Mouse (Mus musculus) hindbrain, embryonic 12.5 days (tissue): ENCODE measurements around the gene Fra10ac1. TPM values are rescaled to one million over a fixed set of nuclear protein-coding genes. Genes with fewer than 3 reads are reported as not detected.

Experiments
- ATAC-seq: fragments of 200-750 bp; cut with Nextera tagmentation; 2 replicates; pipeline ENCODE4 v1.8.0; 2017; ENCODE audit warnings: moderate TSS enrichment; ENCODE audit not compliant: low FRiP score
- H3K27ac ChIP-seq: fragments of 300-500 bp; sonication (generic); 2 replicates; pipeline ENCODE4 v1.5.1; 2016; ENCODE audit warnings: mild to moderate bottlenecking
- H3K27me3 ChIP-seq: fragments of 300-500 bp; sonication (generic); 2 replicates; pipeline ENCODE4 v1.6.1; 2016; ENCODE audit warnings: mild to moderate bottlenecking
- H3K36me3 ChIP-seq: fragments of 300-500 bp; sonication (generic); 2 replicates; pipeline ENCODE4 v1.6.1; 2016; ENCODE audit warnings: mild to moderate bottlenecking
- H3K4me1 ChIP-seq: fragments of 300-500 bp; sonication (generic); 2 replicates; pipeline ENCODE4 v1.6.1; 2016
- H3K4me2 ChIP-seq: fragments of 300-500 bp; sonication (generic); replicated peaks from 2 replicates; pipeline ENCODE4 v1.6.1; 2016; ENCODE audit warnings: mild to moderate bottlenecking
- H3K4me3 ChIP-seq: fragments of 300-500 bp; sonication (generic); 2 replicates; pipeline ENCODE4 v1.5.1; 2016; ENCODE audit warnings: mild to moderate bottlenecking
- H3K9ac ChIP-seq: fragments of 300-500 bp; sonication (generic); 2 replicates; pipeline ENCODE4 v1.6.1; 2016; ENCODE audit warnings: mild to moderate bottlenecking, moderate library complexity
- H3K9me3 ChIP-seq: fragments of 300-500 bp; sonication (generic); replicated peaks from 2 replicates; pipeline ENCODE4 v1.6.1; 2016; ENCODE audit warnings: mild to moderate bottlenecking
- WGBS: fragments of 180-500 bp; shearing (Covaris S2); methylation state at CpG from one replicate; pipeline ENCODE4 v1.1.7; 2016; 5-methylcytosine and 5-hydroxymethylcytosine counted together
- polyA plus RNA-seq: library from polyadenylated mRNA; unstranded; fragments of >200 nt; fragmentation: Nextera tagmentation; extraction: Ambion mirVana; gene quantifications from 2 replicates; pipeline ENCODE4 v1.2.1, GENCODE M21; 2016

Fra10ac1 gene
- 52.7 and 55.2 TPM in 2 replicates for polyA plus RNA-seq

DNA sequence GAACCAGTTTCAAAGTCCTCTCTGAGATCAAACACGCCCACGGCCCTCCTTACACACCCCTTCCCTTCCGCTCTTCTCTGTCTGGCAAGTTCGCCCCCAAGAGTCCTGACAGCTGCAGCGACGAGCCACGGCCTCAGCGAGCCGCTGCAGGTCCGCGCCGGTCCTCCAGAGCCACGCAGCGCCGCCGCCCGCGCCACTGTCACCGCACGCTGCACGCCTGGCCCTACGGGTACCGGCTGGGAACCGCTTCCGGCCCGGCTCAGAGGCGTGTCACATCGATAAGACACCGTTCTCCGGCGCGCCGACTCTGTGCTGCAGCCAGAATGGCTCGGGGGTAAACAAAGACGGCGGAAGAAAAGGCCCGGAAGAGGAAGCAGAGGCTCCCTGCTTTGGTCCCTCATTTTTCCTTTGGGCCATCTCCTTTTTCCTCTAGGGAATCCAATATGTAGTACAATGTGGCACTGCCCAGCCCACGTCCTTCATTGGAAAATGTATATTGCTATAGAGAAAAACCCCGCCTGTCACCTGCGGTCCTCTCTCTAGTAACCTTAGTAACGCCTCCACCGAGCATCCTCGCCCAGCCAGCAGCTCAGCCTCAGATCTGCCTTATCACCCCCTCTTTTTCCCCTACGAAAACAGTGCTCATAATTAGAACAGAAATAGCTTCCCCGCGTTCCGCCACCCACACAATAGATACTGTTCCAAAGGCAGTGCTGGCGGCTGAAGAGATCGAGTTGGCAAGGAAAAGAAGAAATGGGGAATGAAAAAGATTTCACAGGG is at the start of gene Fra10ac1:
Fra10ac1 (minus strand) TSS at position 252 of the 780 bp plus-strand sequence.
- no peaks in the 10 kb centered on the region for H3K9me3 ChIP-seq
- H3K27me3 ChIP-seq = no peaks in the 10 kb centered on the region
- peak within 1 kb of the TSS; percentile 66 for H3K9ac ChIP-seq
- H3K4me2 ChIP-seq = peak within 1 kb of the TSS; percentile 65
- WGBS = under 1% methylated on average over 49 of the region's 49 CpGs
- peak within 1 kb of the TSS; percentile 51 for H3K4me3 ChIP-seq
- peak within 1 kb of the TSS; percentile 89 for H3K27ac ChIP-seq
- H3K4me1 ChIP-seq = peaks cover 7% of the 10 kb centered on the region
- ATAC-seq = peak; percentile 96
- H3K36me3 ChIP-seq = no peaks in the 10 kb centered on the region

DNA sequence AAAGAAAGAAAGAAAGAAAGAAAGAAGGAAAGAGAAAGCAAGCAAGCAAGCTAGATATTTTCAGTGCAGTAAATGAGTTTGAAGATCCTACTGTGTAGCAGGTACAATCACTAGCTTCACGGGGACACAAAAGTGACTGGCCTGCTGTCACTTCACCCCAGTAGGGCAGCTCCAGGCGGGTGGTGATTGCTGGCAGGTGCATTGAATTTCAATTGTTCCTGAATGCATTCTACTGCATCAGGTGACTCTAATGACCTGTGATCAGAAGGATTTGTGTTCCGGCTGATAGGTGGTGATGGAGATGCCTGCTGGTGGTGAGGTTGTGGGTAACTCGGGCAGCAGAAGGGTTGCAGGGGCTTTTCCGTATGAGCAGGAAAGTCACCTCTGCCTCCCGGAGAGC is 47.1 kb upstream of the Fra10ac1 start:
- no peaks in the 10 kb centered on the region for H3K27me3 ChIP-seq
- H3K27ac ChIP-seq = no peak overlapping the region
- no peak for ATAC-seq
- H3K9ac ChIP-seq = no peak overlapping the region
- H3K4me3 ChIP-seq = no peak overlapping the region
- H3K4me2 ChIP-seq = no peak overlapping the region
- 29% methylated on average over 6 of the region's 6 CpGs for WGBS
- no peaks in the 10 kb centered on the region for H3K36me3 ChIP-seq
- H3K9me3 ChIP-seq = no peaks in the 10 kb centered on the region
- no peaks in the 10 kb centered on the region for H3K4me1 ChIP-seq

- 82% methylated on average over 5 of the region's 5 CpGs for WGBS
- no peak overlapping the region for H3K4me3 ChIP-seq
These were observed 43.5 kb upstream of the Fra10ac1 start for GRCm38 (mm10) chr19:38267469-38267868.

DNA sequence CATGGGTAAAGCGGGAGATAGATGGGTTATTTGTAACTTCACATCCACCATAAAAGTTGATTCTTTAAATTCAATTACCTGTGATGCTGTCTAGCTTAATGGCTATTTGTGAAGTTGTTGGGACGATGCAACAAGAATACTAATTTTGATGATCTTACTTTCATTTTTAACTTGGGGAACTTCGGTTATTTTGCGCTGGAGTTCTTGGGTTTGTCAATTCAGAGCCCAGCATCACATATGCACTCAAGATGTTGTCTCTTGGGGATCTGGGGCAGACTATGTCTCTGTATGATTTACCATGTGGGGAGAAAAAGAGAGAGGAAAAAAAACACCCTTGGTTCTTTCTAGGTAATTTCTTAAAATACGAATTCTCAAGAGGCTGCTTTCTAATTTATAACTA is 41.8 kb upstream of the Fra10ac1 start:
- H3K36me3 ChIP-seq = no peaks in the 10 kb centered on the region
- no peak for ATAC-seq
- H3K9ac ChIP-seq = no peak overlapping the region
- peaks cover 5% of the 10 kb centered on the region; the same call in 1 of the 2 replicates for H3K27me3 ChIP-seq
- no peak overlapping the region for H3K4me2 ChIP-seq
- no peak overlapping the region for H3K27ac ChIP-seq
- WGBS = 82% methylated on average over 5 of the region's 5 CpGs
- no peak overlapping the region for H3K4me3 ChIP-seq
- no peaks in the 10 kb centered on the region for H3K9me3 ChIP-seq
- H3K4me1 ChIP-seq = 0 out of 2 replicates have a peak, but pooled peaks cover 4% of the 10 kb centered on the region

More at GRCm38 (mm10) chr19:38267469-38267868, 43.5 kb upstream of the Fra10ac1 start:
- H3K36me3 ChIP-seq = no peaks in the 10 kb centered on the region
- no peaks in the 10 kb centered on the region for H3K9me3 ChIP-seq
- H3K27ac ChIP-seq = no peak overlapping the region
- H3K4me1 ChIP-seq = 0 out of 2 replicates have a peak, but pooled peaks cover 4% of the 10 kb centered on the region
- H3K4me2 ChIP-seq = no peak overlapping the region
- ATAC-seq = no peak
- H3K27me3 ChIP-seq = peaks cover 5% of the 10 kb centered on the region; the same call in 1 of the 2 replicates
- no peak overlapping the region for H3K9ac ChIP-seq

GRCm38 (mm10) chr19:38264505-38265500 is 40.8 kb upstream of the Fra10ac1 start, which contains the start of gene Lgi1:
Lgi1 (plus strand) TSS chr19:38264536.
- H3K4me3 ChIP-seq = peak within 1 kb of the TSS; percentile 23

DNA sequence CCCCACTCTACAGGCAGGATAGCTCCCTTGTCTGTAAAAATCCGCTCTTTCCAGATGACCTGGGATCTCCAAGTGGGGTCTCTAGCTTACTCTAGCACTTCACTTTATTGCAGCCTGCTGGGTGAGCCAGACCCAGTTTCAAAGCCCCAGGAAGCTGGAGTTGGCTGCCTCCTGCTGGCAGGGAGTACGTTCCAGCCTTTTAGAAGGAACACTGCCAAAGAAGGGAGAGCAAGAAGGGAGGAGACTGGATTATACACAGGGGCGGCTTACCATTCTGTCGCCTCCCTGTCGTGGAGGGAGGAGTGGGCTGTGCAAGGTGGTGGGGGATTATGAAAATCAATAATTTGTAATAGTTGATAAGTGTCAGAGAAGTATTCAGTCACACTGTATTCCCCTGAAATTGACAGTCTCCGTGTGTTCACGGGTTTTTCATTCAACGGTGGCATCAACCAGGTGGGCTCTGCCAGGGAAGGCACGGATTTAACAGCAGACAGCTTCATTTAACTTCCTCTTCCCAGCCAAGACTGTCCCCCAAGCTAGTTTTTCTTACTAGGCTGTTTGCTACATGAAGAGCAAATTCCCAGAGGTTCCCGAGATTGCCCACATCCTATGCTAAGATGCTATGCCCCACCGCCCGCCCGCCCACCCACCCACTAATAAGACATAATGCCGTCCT is 40.0 kb upstream of the Fra10ac1 start:
- 27% methylated on average over 14 of the region's 14 CpGs for WGBS
- Histone ChIP-seq H3K4me1 (0 out of 2 replicates have a peak, but pooled peaks cover 4% of the 10 kb centered on the region), H3K36me3 (no peaks in the 10 kb centered on the region), H3K27me3 (peaks cover 5% of the 10 kb centered on the region; the same call in 1 of the 2 replicates), H3K9me3 (no peaks in the 10 kb centered on the region), H3K27ac (no peak overlapping the region), H3K4me2 (peak overlapping the region; percentile 47), H3K4me3 (peak overlapping the region; percentile 23), H3K9ac (no peak overlapping the region; the same call in 1 of the 2 replicates)
- ATAC-seq = peak; percentile 72

More at GRCm38 (mm10) chr19:38264505-38265500, 40.8 kb upstream of the Fra10ac1 start, which contains the start of gene Lgi1:
- Histone ChIP-seq H3K36me3 (no peaks in the 10 kb centered on the region), H3K9ac (peak within 1 kb of the TSS; percentile 41), H3K9me3 (no peaks in the 10 kb centered on the region), H3K27ac (peak within 1 kb of the TSS; percentile 64), H3K4me1 (0 out of 2 replicates have a peak, but pooled peaks cover 4% of the 10 kb centered on the region), H3K4me2 (peak within 1 kb of the TSS; percentile 47), H3K27me3 (peaks cover 5% of the 10 kb centered on the region; the same call in 1 of the 2 replicates)
- WGBS = 30% methylated on average over 21 of the region's 21 CpGs
- 0 out of 2 replicates have a peak, but pooled peaks have one; percentile 38 for ATAC-seq

DNA sequence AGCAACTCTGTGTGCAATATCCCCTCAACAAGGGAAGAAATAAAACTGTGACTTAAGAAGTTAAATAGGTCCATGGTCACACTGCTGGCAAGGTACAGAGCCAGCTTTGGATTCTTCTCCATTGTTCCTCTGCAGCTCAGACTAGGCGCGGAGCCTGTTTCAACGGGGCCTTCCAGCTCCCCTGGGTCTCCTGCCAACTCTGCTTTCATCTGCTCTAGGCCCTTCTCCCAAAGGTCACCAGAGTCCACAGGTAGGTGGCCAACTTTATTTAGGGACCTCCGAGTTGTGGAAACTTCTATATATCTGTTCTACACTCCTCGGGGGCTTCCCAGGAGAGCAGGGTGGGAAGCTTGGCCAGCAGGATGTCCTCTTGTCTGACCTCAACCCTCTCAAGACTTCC is 37.4 kb upstream of the Fra10ac1 start:
- Histone ChIP-seq H3K4me3 (no peak overlapping the region), H3K4me1 (0 out of 2 replicates have a peak, but pooled peaks cover 4% of the 10 kb centered on the region), H3K9me3 (no peaks in the 10 kb centered on the region), H3K27me3 (peaks cover 5% of the 10 kb centered on the region; the same call in 1 of the 2 replicates), H3K36me3 (no peaks in the 10 kb centered on the region), H3K27ac (no peak overlapping the region), H3K9ac (no peak overlapping the region), H3K4me2 (no peak overlapping the region)
- 82% methylated on average over 5 of the region's 5 CpGs for WGBS
- no peak for ATAC-seq

DNA sequence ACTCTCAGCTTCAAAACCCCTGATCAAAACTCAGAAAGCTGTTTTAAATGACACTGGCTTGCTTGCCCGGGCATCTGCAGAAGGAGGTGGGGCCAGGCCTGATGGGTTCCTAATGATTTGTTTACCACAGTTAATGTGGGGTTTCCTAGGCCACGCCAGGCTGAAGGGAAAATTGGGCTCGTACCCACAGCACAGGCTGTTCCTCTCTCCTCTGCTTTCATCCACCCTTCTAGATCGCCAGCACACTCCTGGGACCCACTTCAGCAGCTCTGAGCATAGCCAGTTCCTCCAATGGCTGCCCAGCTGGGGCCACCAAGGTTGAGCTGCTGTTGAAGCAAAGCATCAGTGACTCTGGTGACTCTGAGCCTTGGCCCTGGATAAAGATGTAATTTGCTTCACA is 36.4 kb upstream of the Fra10ac1 start:
- H3K27me3 ChIP-seq = peaks cover 5% of the 10 kb centered on the region; the same call in 1 of the 2 replicates
- no peak overlapping the region for H3K27ac ChIP-seq
- H3K4me2 ChIP-seq = no peak overlapping the region
- H3K9me3 ChIP-seq = no peaks in the 10 kb centered on the region
- H3K4me3 ChIP-seq = no peak overlapping the region
- H3K4me1 ChIP-seq = 0 out of 2 replicates have a peak, but pooled peaks cover 4% of the 10 kb centered on the region
- ATAC-seq = no peak
- H3K36me3 ChIP-seq = no peaks in the 10 kb centered on the region
- 62% methylated on average over 4 of the region's 4 CpGs for WGBS
- H3K9ac ChIP-seq = no peak overlapping the region

- Histone ChIP-seq H3K9me3 (no peaks in the 10 kb centered on the region), H3K4me2 (no peak overlapping the region), H3K4me1 (no peaks in the 10 kb centered on the region), H3K4me3 (no peak overlapping the region), H3K9ac (no peak overlapping the region), H3K27me3 (peaks cover 5% of the 10 kb centered on the region; the same call in 1 of the 2 replicates), H3K36me3 (no peaks in the 10 kb centered on the region), H3K27ac (no peak overlapping the region)
- ATAC-seq = no peak
- 78% methylated on average over 3 of the region's 3 CpGs for WGBS
These were observed 35.5 kb upstream of the Fra10ac1 start for GRCm38 (mm10) chr19:38259436-38259835.

- H3K4me3 ChIP-seq = no peak overlapping the region
- H3K4me2 ChIP-seq = no peak overlapping the region
- WGBS = 81% methylated on average over 3 of the region's 3 CpGs
- H3K9ac ChIP-seq = no peak overlapping the region
- H3K27me3 ChIP-seq = peaks cover 3% of the 10 kb centered on the region; the same call in 1 of the 2 replicates
- H3K4me1 ChIP-seq = no peaks in the 10 kb centered on the region
- ATAC-seq = no peak; the same call in 1 of the 2 replicates
- no peak overlapping the region for H3K27ac ChIP-seq
- no peaks in the 10 kb centered on the region for H3K36me3 ChIP-seq
- H3K9me3 ChIP-seq = no peaks in the 10 kb centered on the region
These were observed 34.7 kb upstream of the Fra10ac1 start for GRCm38 (mm10) chr19:38258651-38259065.

DNA sequence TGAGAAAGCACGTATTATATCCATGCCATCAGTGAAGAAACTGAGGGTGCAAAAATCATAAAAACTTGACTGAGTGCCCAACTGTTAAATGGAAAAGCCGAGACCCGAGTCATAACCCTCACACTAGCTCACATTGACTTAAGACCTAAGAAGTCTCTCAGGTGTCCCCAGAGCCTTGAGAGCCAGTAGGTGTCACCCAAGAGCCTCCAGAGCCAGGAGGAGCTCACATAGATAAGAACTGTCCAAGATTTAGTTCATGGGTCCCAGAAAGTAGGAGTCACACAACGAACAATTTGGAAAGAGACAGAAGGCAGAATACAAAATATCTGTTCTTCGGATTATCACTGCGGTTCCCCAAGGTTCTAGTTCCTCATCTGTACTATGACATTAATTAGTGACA is 29.8 kb upstream of the Fra10ac1 start:
- Histone ChIP-seq H3K9me3 (no peaks in the 10 kb centered on the region), H3K4me3 (no peak overlapping the region), H3K4me1 (no peaks in the 10 kb centered on the region), H3K4me2 (no peak overlapping the region), H3K27me3 (no peaks in the 10 kb centered on the region), H3K9ac (no peak overlapping the region), H3K27ac (no peak overlapping the region), H3K36me3 (no peaks in the 10 kb centered on the region)
- 65% methylated on average over 6 of the region's 6 CpGs for WGBS
- ATAC-seq = no peak
